Mouse (Mus musculus) kidney, adult 11 months (tissue): ENCODE data around the gene Rab34.
"Not testable (repeated sequence)": the region's sequence is repeated elsewhere in the genome, so short reads cannot be mapped to it uniquely, and the experiment has no call there.

Experiments
- DNase-seq: peaks from one replicate; pipeline ENCODE4 v3.0.0; 2022

The Rab34 gene

GRCm38 (mm10) chr11:78182450-78182849, 5.8 kb upstream of the Rab34 start:
- DNase-seq: no peak

GRCm38 (mm10) chr11:78182961-78183844, 5.0 kb upstream of the Rab34 start, which contains the start of gene Rpl23a:
TSS of gene Rpl23a (minus strand) at chr11:78183584.
- DNase-seq: peak; percentile 90

- DNase-seq: peak; percentile 18
These were observed 4.2 kb upstream of the Rab34 start for GRCm38 (mm10) chr11:78183884-78184514.

- not testable (repeated sequence) for DNase-seq
These were observed 3.5 kb upstream of the Rab34 start for GRCm38 (mm10) chr11:78184702-78185101.

GRCm38 (mm10) chr11:78189234-78190040, 1.2 kb downstream of the Rab34 start:
- DNase-seq: peak; percentile 79

- DNase-seq: peak; percentile 87
These were observed 1.8 kb downstream of the Rab34 start for GRCm38 (mm10) chr11:78190041-78190440.

- no peak for DNase-seq
These were observed 4.9 kb downstream of the Rab34 start, which contains the start of gene Proca1 for GRCm38 (mm10) chr11:78193113-78193512. TSS of gene Proca1 (plus strand) at chr11:78193392.

- DNase-seq: peak; percentile 75
These were observed 6.3 kb downstream of the Rab34 start for GRCm38 (mm10) chr11:78194411-78195100.

GRCm38 (mm10) chr11:78195101-78195863, 7.1 kb downstream of the Rab34 start:
- DNase-seq: no peak

- DNase-seq: no peak
These were observed 14.1 kb downstream of the Rab34 start for GRCm38 (mm10) chr11:78202372-78202771.

- DNase-seq: no peak
These were observed 16.1 kb downstream of the Rab34 start for GRCm38 (mm10) chr11:78204287-78204686.

- no peak for DNase-seq
These were observed 17.4 kb downstream of the Rab34 start for GRCm38 (mm10) chr11:78205361-78206206.

GRCm38 (mm10) chr11:78207190-78207589, 19.0 kb downstream of the Rab34 start:
- DNase-seq: no peak

- no peak for DNase-seq
These were observed 21.7 kb downstream of the Rab34 start for GRCm38 (mm10) chr11:78209886-78210285.

GRCm38 (mm10) chr11:78210615-78211014, 22.4 kb downstream of the Rab34 start:
- no peak for DNase-seq

GRCm38 (mm10) chr11:78211513-78211912, 23.3 kb downstream of the Rab34 start:
- DNase-seq: no peak

- DNase-seq: no peak
These were observed 25.0 kb downstream of the Rab34 start for GRCm38 (mm10) chr11:78213086-78213817.

GRCm38 (mm10) chr11:78215709-78216317, 27.6 kb downstream of the Rab34 start:
- DNase-seq: no peak

GRCm38 (mm10) chr11:78223586-78223985, 35.4 kb downstream of the Rab34 start:
- DNase-seq: no peak

GRCm38 (mm10) chr11:78231518-78231917, 43.3 kb downstream of the Rab34 start:
- no peak for DNase-seq
